Mouse (Mus musculus) CH12.LX (cell line): Measurements from ENCODE around the gene Ick.

Experiments used
- MAX ChIP-seq: IDR thresholded peaks from 2 replicates; pipeline ENCODE4 v1.6.1; 2011; ENCODE audit warnings: low read length, improper control_type of control experiment
- MAZ ChIP-seq: IDR thresholded peaks from 2 replicates; pipeline ENCODE4 v1.6.1; 2012; ENCODE audit warnings: low read depth, mild to moderate bottlenecking, inconsistent platforms, low read length, improper control_type of control experiment, moderate library complexity
- MYC ChIP-seq: IDR thresholded peaks from 2 replicates; pipeline ENCODE4 v1.6.1; 2011; ENCODE audit warnings: low read depth, mild to moderate bottlenecking, improper control_type of control experiment, low read length
- NELFE ChIP-seq: IDR thresholded peaks from 2 replicates; pipeline ENCODE4 v1.6.1; 2011; ENCODE audit warnings: low read depth, low read length, improper control_type of control experiment
- POLR2A ChIP-seq: IDR thresholded peaks from 2 replicates; pipeline ENCODE4 v1.6.1; 2011; ENCODE audit warnings: low read depth, mild to moderate bottlenecking, improper control_type of control experiment, low read length
- TCF12 ChIP-seq: IDR thresholded peaks from 2 replicates; pipeline ENCODE4 v1.6.1; 2014; ENCODE audit warnings: low read depth, mild to moderate bottlenecking, inconsistent platforms, low read length, improper control_type of control experiment

- TF ChIP-seq MYC = no peak
- TF ChIP-seq MAZ = no peak
- TF ChIP-seq NELFE = no peak
- TF ChIP-seq TCF12 = no peak
- no peak for TF ChIP-seq MAX
- TF ChIP-seq POLR2A = no peak
These were observed 8.7 kb downstream of the Ick start for GRCm38 (mm10) chr9:78117690-78118089.
